Mouse (Mus musculus) cerebellum, postnatal 14 days (tissue): ENCODE results near the gene Pfkfb2.
A peak's percentile ranks its signal among the peaks of the same experiment; 100 is the strongest.
"Not testable (repeated sequence)": the region's sequence is repeated elsewhere in the genome, so short reads cannot be mapped to it uniquely, and the experiment has no call there.

ENCODE experiments used
- DNase-seq, 2 experiments: peaks; one replicate each; pipeline ENCODE4 v3.0.0; 2021; ENCODE audit warnings: mixed read lengths in 2 of 2

The Pfkfb2 gene

DNA sequence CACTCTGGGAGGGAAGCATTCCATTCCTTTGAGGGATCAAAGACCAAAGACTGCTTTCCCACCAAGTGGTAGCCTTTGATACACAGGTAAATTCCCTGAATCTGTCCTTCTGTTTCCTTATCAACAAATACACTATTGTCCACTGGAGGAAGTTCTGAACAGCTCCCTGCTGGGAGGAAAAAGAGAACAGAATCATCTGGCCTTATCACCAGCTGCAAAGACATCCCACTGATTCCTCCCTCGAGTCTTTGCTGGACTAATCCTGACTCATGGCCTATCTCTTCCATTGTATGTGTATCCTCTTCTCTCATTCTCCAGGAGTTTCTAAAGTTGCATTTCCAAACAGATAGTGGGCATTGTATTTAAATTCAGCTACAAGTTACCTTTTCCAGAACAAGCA, 45.1 kb downstream of the Pfkfb2 start:
- no peak for DNase-seq

DNA sequence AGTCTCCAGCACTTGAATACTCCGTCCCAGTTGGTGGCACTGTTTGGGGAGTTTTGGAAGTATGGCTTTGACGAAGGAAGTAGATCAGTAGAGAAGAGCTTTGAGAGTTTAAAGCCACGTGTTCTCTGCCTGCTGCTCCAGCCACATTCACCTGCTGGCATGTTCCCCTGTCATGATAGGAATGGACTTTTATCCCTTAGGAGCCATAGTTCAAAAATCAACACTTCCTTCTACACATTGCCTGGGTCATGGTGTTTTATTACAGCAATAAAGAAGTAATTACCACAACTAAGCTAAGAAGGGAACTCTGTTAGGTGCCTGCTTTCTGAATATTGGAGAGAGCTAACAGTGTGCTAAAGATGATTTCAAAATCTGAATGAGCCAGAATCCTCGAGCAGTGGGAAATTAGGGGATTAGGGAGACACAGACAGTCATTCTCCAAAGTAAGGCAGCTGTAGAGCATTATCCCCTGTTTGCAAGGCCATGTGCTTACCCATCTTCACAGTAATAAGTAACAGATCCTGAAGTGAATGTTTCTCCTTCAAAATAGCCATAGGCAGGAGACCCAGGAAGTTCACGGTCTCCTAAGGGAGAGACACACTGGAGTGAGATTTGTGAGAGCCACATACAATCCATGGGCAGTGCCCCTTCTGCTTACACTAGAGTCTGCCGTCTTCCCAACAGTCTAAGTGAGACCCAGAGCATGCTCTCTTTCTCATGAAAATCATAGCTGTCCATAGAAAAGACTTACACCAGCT, 47.2 kb downstream of the Pfkfb2 start:
- DNase-seq: no peak

DNA sequence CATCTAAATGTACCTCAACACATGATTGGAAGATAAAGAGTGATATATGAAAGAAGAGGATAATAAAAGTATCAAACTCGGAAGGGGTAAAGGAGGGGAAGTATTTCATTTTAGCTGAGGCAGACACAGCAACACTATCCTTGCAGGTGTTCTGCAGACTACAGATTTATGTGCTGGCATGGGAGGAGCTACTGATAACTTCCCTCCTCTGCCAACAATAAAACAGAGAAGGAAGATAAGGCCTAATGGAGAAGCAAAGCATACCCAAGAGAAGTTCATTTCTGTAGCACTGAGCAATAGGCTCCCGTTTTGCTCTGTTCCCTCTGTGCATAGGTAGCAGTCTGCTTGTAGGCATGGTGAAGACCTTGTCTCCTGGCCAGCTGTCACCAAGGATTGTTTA, 48.0 kb downstream of the Pfkfb2 start:
- no peak for DNase-seq

DNA sequence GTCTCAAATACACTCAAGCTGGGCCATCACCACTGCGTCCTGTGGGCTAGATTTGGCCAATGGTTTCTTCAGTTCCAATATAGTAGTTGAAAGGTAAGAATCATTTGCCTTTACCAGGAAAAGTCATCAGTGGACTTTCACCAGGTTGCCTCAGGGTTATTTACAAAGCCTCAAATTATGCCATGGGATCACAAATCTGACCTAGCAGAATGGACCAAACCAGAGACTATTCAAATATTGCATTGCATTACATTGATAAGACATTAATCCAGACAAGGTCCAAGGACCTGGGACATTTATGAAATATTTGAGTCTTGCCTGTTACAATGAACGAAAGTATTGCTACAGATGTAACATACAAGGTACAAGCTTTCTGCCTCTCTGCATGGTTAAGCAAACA, 50.5 kb downstream of the Pfkfb2 start:
- DNase-seq: no peak

DNA sequence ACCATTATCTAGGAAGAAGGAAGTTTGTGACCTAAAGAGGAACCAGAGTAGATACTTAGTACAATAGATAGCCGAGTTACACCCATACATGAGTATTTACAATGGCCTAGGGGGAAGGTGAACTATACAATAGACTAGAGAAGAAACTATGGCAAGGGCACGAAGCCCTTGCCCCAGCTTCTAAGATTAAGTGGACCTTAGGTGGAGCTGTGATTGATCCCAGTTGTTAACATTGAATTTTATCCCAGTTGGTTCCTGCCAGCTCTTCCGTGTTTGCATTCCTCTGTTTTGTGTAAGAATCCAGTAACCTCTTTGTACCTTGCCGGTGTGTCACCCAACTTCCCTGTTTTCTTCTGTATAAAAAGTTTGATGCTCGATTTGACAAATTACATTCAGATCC, 65.5 kb downstream of the Pfkfb2 start:
- DNase-seq: not testable (repeated sequence)

DNA sequence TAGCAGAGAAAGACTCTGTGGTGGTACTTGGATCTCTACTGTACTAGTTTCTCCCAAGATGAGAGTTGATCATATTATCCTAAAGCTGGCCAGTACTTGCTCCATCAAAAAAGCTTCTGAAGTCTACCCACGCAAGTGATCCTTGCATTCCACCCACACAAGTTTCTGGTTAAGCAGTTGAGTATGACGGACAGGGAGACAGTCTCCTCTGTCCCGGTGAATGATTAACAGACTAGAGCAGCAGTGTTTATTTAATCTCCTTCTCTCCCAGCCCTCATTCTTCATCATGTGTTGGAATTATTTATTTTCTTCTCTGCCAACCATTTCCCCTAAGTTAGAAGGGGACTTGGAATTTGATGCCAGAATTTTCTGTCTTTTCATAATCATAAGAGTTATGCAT, 67.6 kb downstream of the Pfkfb2 start, which contains the start of gene C4bp:
TSS of gene C4bp (minus strand) at position 179 of the 400 bp plus-strand sequence.
- DNase-seq: no peak

DNA sequence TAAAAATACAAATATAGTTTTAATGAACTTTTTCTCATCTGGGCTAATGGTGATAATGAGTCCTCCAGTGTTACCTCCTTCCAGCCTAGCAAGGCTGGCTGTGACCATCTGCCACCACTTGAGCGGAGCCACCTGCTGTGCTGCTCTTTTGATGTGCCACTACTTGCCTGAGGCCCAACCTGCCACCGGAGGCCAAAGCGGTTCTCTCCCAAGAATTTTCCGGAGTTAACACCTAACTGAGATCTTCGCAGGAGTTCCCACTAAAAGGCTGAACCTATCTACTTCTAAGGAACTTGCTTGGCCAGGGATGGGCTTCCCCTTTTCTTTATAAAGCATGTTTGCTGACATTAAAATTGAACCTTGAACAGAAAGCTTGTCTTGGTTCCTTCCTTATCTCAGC, 69.4 kb downstream of the Pfkfb2 start:
- DNase-seq: peak in 1 of 2 experiments; percentile 7

DNA sequence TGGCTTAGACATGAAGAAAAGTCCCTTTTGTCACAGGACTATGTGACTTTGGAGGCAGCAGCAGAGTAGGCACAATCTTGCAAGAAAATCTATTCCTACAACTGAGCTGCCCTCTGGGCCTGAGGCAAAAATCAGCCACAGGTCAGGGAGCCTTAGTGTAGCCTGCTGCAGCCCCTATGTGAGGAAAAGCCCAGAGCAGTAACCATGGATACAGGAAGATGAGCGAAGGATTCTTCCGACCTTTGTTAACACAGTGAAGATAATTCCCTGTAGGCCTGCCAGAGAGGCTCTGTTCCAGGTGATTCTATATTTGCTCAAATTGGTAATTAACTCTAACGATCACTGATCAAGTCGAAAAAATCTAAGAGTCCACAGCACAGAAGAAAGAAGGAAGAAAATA, 85.0 kb downstream of the Pfkfb2 start:
- DNase-seq: no peak

DNA sequence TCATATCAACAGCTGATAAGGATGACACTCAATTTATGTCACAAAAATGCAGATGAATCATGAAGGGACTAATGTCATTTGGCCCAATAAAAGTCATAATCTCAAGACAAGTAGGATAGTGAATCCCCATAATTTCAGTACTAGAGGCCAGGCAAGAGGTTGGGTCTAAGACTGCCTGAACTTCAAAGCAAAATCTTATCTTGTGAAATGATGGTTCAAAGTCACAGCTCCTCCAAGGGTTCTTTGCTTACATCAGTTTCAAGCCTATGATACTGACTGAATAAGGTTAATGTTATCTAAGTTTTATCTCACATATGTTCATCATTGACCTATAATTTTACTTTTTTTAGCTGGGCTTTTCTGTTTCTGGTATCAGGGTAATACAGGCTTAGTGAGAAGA, 88.1 kb downstream of the Pfkfb2 start:
- DNase-seq: no peak
